7 mouse cellular contexts compared by ENCODE assay signal in the genomic region with DNA sequence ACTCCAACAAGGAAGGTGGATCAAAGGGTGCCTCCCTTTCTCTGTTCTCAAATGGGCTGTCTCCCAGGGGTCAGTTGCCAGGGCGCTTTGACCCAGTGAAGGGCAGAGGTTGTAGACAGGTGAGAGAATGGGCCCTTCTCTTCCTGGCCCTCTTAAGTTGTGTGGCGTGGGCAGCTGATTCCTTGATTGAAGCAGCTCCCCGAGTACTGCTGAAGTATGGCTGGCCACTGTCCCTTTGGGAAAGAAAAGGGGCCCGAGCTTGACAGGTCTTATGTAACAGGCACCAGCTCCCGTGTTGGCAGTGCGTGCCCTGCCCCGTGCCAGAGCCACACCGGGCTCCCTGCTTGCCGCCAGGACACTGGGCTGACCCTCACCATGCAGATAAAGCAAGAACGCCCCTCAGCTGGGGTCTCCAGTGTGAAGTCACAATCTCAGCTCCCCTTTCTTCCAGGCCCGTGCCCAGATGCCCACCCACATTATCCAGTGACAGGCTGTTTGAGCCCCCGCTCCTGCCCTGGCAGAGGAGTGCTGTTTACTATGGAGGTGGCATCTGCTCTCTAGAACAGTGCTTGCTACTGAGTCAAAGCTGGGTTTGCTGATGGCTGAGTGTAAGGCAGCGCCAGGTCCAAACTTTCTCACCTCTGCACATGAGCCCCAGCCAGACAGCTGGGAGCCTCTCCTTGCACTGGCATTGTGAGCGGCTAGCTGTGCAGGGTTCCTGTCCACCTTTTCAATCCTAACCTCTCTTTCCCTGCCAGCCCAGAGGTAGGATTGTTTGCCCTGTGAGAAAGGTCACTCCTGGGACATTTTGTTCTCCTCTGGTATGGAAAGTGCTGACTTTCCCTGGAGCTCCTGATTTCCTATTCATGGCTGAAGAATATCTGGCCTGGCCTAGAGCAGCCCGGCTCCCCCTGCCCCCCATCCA. TPM values are rescaled to one million over a fixed set of nuclear protein-coding genes. Genes with fewer than 3 reads are reported as not detected.
DNase-seq lines count a peak whose midpoint lies in the region; ATAC-seq lines count a peak whose summit lies in the region.

No protein-coding gene starts in this region.

- peaks cover 49% of the 10 kb centered on the region for H3K4me1 ChIP-seq in intestine, embryonic 15.5 days (replicated peaks)
- peaks cover 65% of the 10 kb centered on the region for H3K4me1 ChIP-seq in limb, embryonic 13.5 days

- ATAC-seq in intestine, embryonic 15.5 days = no peak
- no peak for ATAC-seq in limb, embryonic 13.5 days (ENCODE audit: low FRiP score, low read depth)

- peak overlapping the region; percentile 52; the same call in 1 of the 2 replicates for H3K4me3 ChIP-seq in intestine, embryonic 15.5 days (replicated peaks)
- H3K4me3 ChIP-seq in limb, embryonic 13.5 days = peak overlapping the region; percentile 64

- H3K27me3 ChIP-seq in intestine, embryonic 15.5 days (replicated peaks) = no peaks in the 10 kb centered on the region
- peaks cover 52% of the 10 kb centered on the region for H3K27me3 ChIP-seq in limb, embryonic 13.5 days

- DNase-seq in adrenal gland, postnatal 25 days = peak; percentile 54
- peak; percentile 97 for DNase-seq in cerebellum, adult 9-10 months
- peak; percentile 69 to 74 for DNase-seq in gastrocnemius, postnatal 36 days
- DNase-seq in right cerebral cortex, postnatal 25 days = peak; percentile 75
- DNase-seq in natural killer cell, adult 2 months (ENCODE audit: low spot score in 2 of 2) = no peak

- H3K27ac ChIP-seq in intestine, embryonic 15.5 days = no peak overlapping the region
- no peak overlapping the region for H3K27ac ChIP-seq in limb, embryonic 13.5 days

- intact Hi-C loops in gastrocnemius, postnatal 36 days (cut with DNase I) = no loop called here

- 75% methylated on average over 15 of the region's 15 CpGs for WGBS in intestine, embryonic 15.5 days
- 71% methylated on average over 15 of the region's 15 CpGs for WGBS in limb, embryonic 13.5 days

- peak overlapping the region; percentile 96 for H3K4me2 ChIP-seq in intestine, embryonic 15.5 days (replicated peaks)
- peak overlapping the region; percentile 98 for H3K4me2 ChIP-seq in limb, embryonic 13.5 days (replicated peaks)

- peaks cover under 1% of the 10 kb centered on the region; the same call in 1 of the 2 replicates for H3K36me3 ChIP-seq in intestine, embryonic 15.5 days
- H3K36me3 ChIP-seq in limb, embryonic 13.5 days = peaks cover 6% of the 10 kb centered on the region

- H3K9me3 ChIP-seq in intestine, embryonic 15.5 days = no peaks in the 10 kb centered on the region
- no peaks in the 10 kb centered on the region for H3K9me3 ChIP-seq in limb, embryonic 13.5 days

- H3K9ac ChIP-seq in intestine, embryonic 15.5 days = no peak overlapping the region
- H3K9ac ChIP-seq in limb, embryonic 13.5 days = no peak overlapping the region; the same call in 1 of the 2 replicates

RNA-seq across cellular contexts. Expression of a gene that starts 15.5 kb away (rescaled TPM):
- not detected in 2 replicates for total RNA-seq in adrenal gland, postnatal 25 days (2021)
- total RNA-seq in gastrocnemius, postnatal 36 days (2021) = not detected
- polyA plus RNA-seq in intestine, embryonic 15.5 days (2015; fragmentation: Nextera tagmentation; extraction: Ambion mirVana) = 0.06 and 0.10 TPM in 2 replicates
- polyA plus RNA-seq in limb, embryonic 13.5 days (2015; fragmentation: Nextera tagmentation; extraction: Ambion mirVana) = 0.13 and 0.17 TPM in 2 replicates

RNA-seq across cellular contexts. Expression of a gene that starts 19.2 kb away (rescaled TPM):
- 20.9 and 22.8 TPM in 2 replicates for total RNA-seq in adrenal gland, postnatal 25 days (2021)
- 100 to 1,000 TPM; 236 to 254 TPM for total RNA-seq in gastrocnemius, postnatal 36 days (2021)
- 10.8 and 16.6 TPM in 2 replicates for polyA plus RNA-seq in intestine, embryonic 15.5 days (2015; fragmentation: Nextera tagmentation; extraction: Ambion mirVana)
- polyA plus RNA-seq in limb, embryonic 13.5 days (2015; fragmentation: Nextera tagmentation; extraction: Ambion mirVana) = 14.6 and 14.7 TPM in 2 replicates

RNA-seq across cellular contexts. Expression of a gene that starts 21.0 kb away (rescaled TPM):
- 9.9 and 10.9 TPM in 2 replicates for total RNA-seq in adrenal gland, postnatal 25 days (2021)
- 1 to 10 TPM; 6.7 to 9.6 TPM for total RNA-seq in gastrocnemius, postnatal 36 days (2021)
- polyA plus RNA-seq in intestine, embryonic 15.5 days (2015; fragmentation: Nextera tagmentation; extraction: Ambion mirVana) = 3.1 and 3.5 TPM in 2 replicates
- 2.6 and 3.4 TPM in 2 replicates for polyA plus RNA-seq in limb, embryonic 13.5 days (2015; fragmentation: Nextera tagmentation; extraction: Ambion mirVana)

RNA-seq across cellular contexts. Expression of a gene that starts 27.3 kb away (rescaled TPM):
- total RNA-seq in adrenal gland, postnatal 25 days (2021) = 0.82 and 1.5 TPM in 2 replicates
- total RNA-seq in gastrocnemius, postnatal 36 days (2021) = 1 to 10 TPM in 1 of 2 experiments, under 1 TPM in 1; 0.57 to 1.3 TPM
- polyA plus RNA-seq in intestine, embryonic 15.5 days (2015; fragmentation: Nextera tagmentation; extraction: Ambion mirVana) = 0.10 TPM in 1 of 2 replicates, not detected in the other
- 0.09 and 0.10 TPM in 2 replicates for polyA plus RNA-seq in limb, embryonic 13.5 days (2015; fragmentation: Nextera tagmentation; extraction: Ambion mirVana)

RNA-seq across cellular contexts. Expression of a gene that starts 27.3 kb away (rescaled TPM):
- 30.3 and 36.4 TPM in 2 replicates for total RNA-seq in adrenal gland, postnatal 25 days (2021)
- total RNA-seq in gastrocnemius, postnatal 36 days (2021) = 1 to 10 TPM; 2.1 to 3.6 TPM
- polyA plus RNA-seq in intestine, embryonic 15.5 days (2015; fragmentation: Nextera tagmentation; extraction: Ambion mirVana) = 56.9 and 57.9 TPM in 2 replicates
- polyA plus RNA-seq in limb, embryonic 13.5 days (2015; fragmentation: Nextera tagmentation; extraction: Ambion mirVana) = 79.6 and 84.1 TPM in 2 replicates

Comparison
In these comparisons a context has a peak if more than half of its experiments do, and no peak if none do; other contexts are left out.
1. DNase-seq: peak in adrenal gland, postnatal 25 days (single experiment), cerebellum, adult 9-10 months (single experiment), gastrocnemius, postnatal 36 days (2 of 2) and right cerebral cortex, postnatal 25 days (single experiment); none in natural killer cell, adult 2 months (0 of 2).